Mouse (Mus musculus) embryonic facial prominence, embryonic 13.5 days (tissue): ENCODE data around the gene Rab3gap1. TPM values are rescaled to one million over a fixed set of nuclear protein-coding genes. Genes with fewer than 3 reads are reported as not detected.

Experiments used
- ATAC-seq: fragments of 200-750 bp; cut with Nextera tagmentation; 2 replicates; pipeline ENCODE4 v1.8.0; 2017; ENCODE audit warnings: low read depth; ENCODE audit not compliant: insufficient number of reproducible peaks, insufficient read depth, low FRiP score, low TSS enrichment
- H3K27ac ChIP-seq: fragments of 300-500 bp; sonication (generic); 2 replicates; pipeline ENCODE4 v1.5.1; 2015; ENCODE audit warnings: moderate library complexity, mild to moderate bottlenecking, inconsistent platforms
- H3K27me3 ChIP-seq: fragments of 300-500 bp; sonication (generic); 2 replicates; pipeline ENCODE4 v1.6.1; 2015; ENCODE audit warnings: mild to moderate bottlenecking, inconsistent platforms
- H3K36me3 ChIP-seq: fragments of 300-500 bp; sonication (generic); 2 replicates; pipeline ENCODE4 v1.6.1; 2015; ENCODE audit warnings: mild to moderate bottlenecking, inconsistent platforms
- H3K4me1 ChIP-seq: fragments of 300-500 bp; sonication (generic); 2 replicates; pipeline ENCODE4 v1.6.1; 2015; ENCODE audit warnings: inconsistent platforms
- H3K4me2 ChIP-seq: fragments of 300-500 bp; sonication (generic); 2 replicates; pipeline ENCODE4 v1.6.1; 2015; ENCODE audit warnings: moderate library complexity, mild to moderate bottlenecking, inconsistent platforms
- H3K4me3 ChIP-seq: fragments of 300-500 bp; sonication (generic); 2 replicates; pipeline ENCODE4 v1.5.1; 2015; ENCODE audit warnings: mild to moderate bottlenecking, inconsistent platforms
- H3K9ac ChIP-seq: fragments of 300-500 bp; sonication (generic); 2 replicates; pipeline ENCODE4 v1.6.1; 2015; ENCODE audit warnings: mild to moderate bottlenecking, inconsistent platforms
- H3K9me3 ChIP-seq: fragments of 300-500 bp; sonication (generic); 2 replicates; pipeline ENCODE4 v1.6.1; 2016; ENCODE audit warnings: inconsistent platforms
- WGBS: fragments of 180-500 bp; shearing (Covaris S2); methylation state at CpG from one replicate; pipeline ENCODE4 v1.1.7; 2015; ENCODE audit warnings: mixed read lengths; 5-methylcytosine and 5-hydroxymethylcytosine counted together
- polyA plus RNA-seq: library from polyadenylated mRNA; unstranded; fragments of >200 nt; fragmentation: Nextera tagmentation; extraction: Ambion mirVana; gene quantifications from 2 replicates; pipeline ENCODE4 v1.2.1, GENCODE M21; 2015

Gene Rab3gap1
- polyA plus RNA-seq, 1 experiment from 2014 or later, result 24.7 TPM

GRCm38 (mm10) chr1:127983274-127983993, 114.9 kb downstream of the Rab3gap1 start:
- WGBS, result 89% methylated on average over 5 of the region's 5 CpGs
- H3K4me2 ChIP-seq, result no peak overlapping the region
- H3K4me3 ChIP-seq, result no peak overlapping the region
- no peak overlapping the region for H3K9ac ChIP-seq
- H3K27me3 ChIP-seq, result no peaks in the 10 kb centered on the region
- H3K27ac ChIP-seq, result no peak overlapping the region
- no peaks in the 10 kb centered on the region for H3K36me3 ChIP-seq
- no peaks in the 10 kb centered on the region for H3K9me3 ChIP-seq
- ATAC-seq, result no peak
- H3K4me1 ChIP-seq, result peaks cover 13% of the 10 kb centered on the region

GRCm38 (mm10) chr1:127985391-127985790, 116.8 kb downstream of the Rab3gap1 start:
- no peaks in the 10 kb centered on the region for H3K36me3 ChIP-seq
- H3K27ac ChIP-seq, result no peak overlapping the region
- no peak overlapping the region for H3K4me2 ChIP-seq
- no peak for ATAC-seq
- no peak overlapping the region for H3K9ac ChIP-seq
- H3K4me1 ChIP-seq, result peaks cover 18% of the 10 kb centered on the region
- no peak overlapping the region for H3K4me3 ChIP-seq
- 32% methylated on average over 3 of the region's 3 CpGs for WGBS
- H3K27me3 ChIP-seq, result no peaks in the 10 kb centered on the region
- H3K9me3 ChIP-seq, result no peaks in the 10 kb centered on the region

GRCm38 (mm10) chr1:127988246-127988645, 119.7 kb downstream of the Rab3gap1 start:
- no peak overlapping the region for H3K27ac ChIP-seq
- no peak overlapping the region for H3K9ac ChIP-seq
- no peak for ATAC-seq
- H3K4me1 ChIP-seq, result peaks cover 11% of the 10 kb centered on the region
- 0 out of 2 replicates have a peak, but pooled peaks cover 6% of the 10 kb centered on the region for H3K36me3 ChIP-seq
- H3K4me2 ChIP-seq, result no peak overlapping the region
- H3K9me3 ChIP-seq, result no peaks in the 10 kb centered on the region
- no peak overlapping the region for H3K4me3 ChIP-seq
- WGBS, result 84% methylated on average over 3 of the region's 3 CpGs
- H3K27me3 ChIP-seq, result no peaks in the 10 kb centered on the region

GRCm38 (mm10) chr1:127989387-127989786, 120.8 kb downstream of the Rab3gap1 start:
- H3K9me3 ChIP-seq, result no peaks in the 10 kb centered on the region
- no peak overlapping the region for H3K27ac ChIP-seq
- no peak overlapping the region for H3K4me2 ChIP-seq
- H3K4me1 ChIP-seq, result peaks cover 11% of the 10 kb centered on the region
- H3K27me3 ChIP-seq, result no peaks in the 10 kb centered on the region
- no peak for ATAC-seq
- no peak overlapping the region for H3K9ac ChIP-seq
- H3K4me3 ChIP-seq, result no peak overlapping the region
- 58% methylated on average over 4 of the region's 4 CpGs for WGBS
- H3K36me3 ChIP-seq, result 0 out of 2 replicates have a peak, but pooled peaks cover 6% of the 10 kb centered on the region

- Histone ChIP-seq H3K27me3 (no peaks in the 10 kb centered on the region), H3K4me1 (peaks cover 10% of the 10 kb centered on the region), H3K36me3 (0 out of 2 replicates have a peak, but pooled peaks cover 6% of the 10 kb centered on the region), H3K4me3 (no peak overlapping the region), H3K9me3 (no peaks in the 10 kb centered on the region), H3K9ac (no peak overlapping the region), H3K4me2 (no peak overlapping the region), H3K27ac (no peak overlapping the region)
- WGBS, result 65% methylated on average over 9 of the region's 9 CpGs
- no peak for ATAC-seq
Measured at GRCm38 (mm10) chr1:127989876-127990731, 121.5 kb downstream of the Rab3gap1 start.

Other genes starting within 250 kb of the Rab3gap1 start
- 8.8 and 9.4 TPM in 2 replicates for gene Tmem163, start 189.2 kb upstream of the Rab3gap1 start, polyA plus RNA-seq
- gene Acmsd, start 139.4 kb upstream of the Rab3gap1 start, polyA plus RNA-seq, result 0.17 TPM in 1 of 2 replicates, not detected in the other
- gene Ccnt2, start 94.6 kb upstream of the Rab3gap1 start, polyA plus RNA-seq, result 100 and 109 TPM in 2 replicates
- not detected in 2 replicates for gene Map3k19, start 13.7 kb upstream of the Rab3gap1 start, polyA plus RNA-seq
- 11.4 and 11.6 TPM in 2 replicates for gene Zranb3, start 234.3 kb downstream of the Rab3gap1 start, polyA plus RNA-seq
- 88.4 and 88.8 TPM in 2 replicates for gene R3hdm1, start 234.5 kb downstream of the Rab3gap1 start, polyA plus RNA-seq